Mouse (Mus musculus): ENCODE results near the gene Jhy. TPM values are rescaled to one million over a fixed set of nuclear protein-coding genes. Genes with fewer than 3 reads are reported as not detected.

The Jhy gene
- polyA plus RNA-seq, 1 experiment from 2014 or later = 0.20 TPM

- WGBS = 82% methylated on average over 6 of the region's 6 CpGs
- Histone ChIP-seq H3K4me1 (ENCODE audit: control insufficient read depth, insufficient read depth, low read length) (no peaks in the 10 kb centered on the region), H3K27ac (ENCODE audit: low read length) (no peak overlapping the region), H3K36me3 (ENCODE audit: control insufficient read depth, insufficient read depth, low read length) (no peaks in the 10 kb centered on the region), H3K9ac (replicated peaks; ENCODE audit: low read depth, low read length) (no peak overlapping the region), H3K9me3 (ENCODE audit: control insufficient read depth, low read depth, low read length) (no peaks in the 10 kb centered on the region), H3K4me3 (ENCODE audit: low read depth, low read length) (no peak overlapping the region), H3K27me3 (ENCODE audit: control insufficient read depth, insufficient read depth, low read length) (no peaks in the 10 kb centered on the region), H3K4me2 (replicated peaks; ENCODE audit: low read depth, low read length) (no peak overlapping the region)
- ATAC-seq (ENCODE audit: insufficient number of reproducible peaks, insufficient read depth, low FRiP score, low read depth) = no peak
These were observed 71.5 kb downstream of the Jhy start for GRCm38 (mm10) chr9:40892456-40892855.

GRCm38 (mm10) chr9:40889389-40889788 is 74.5 kb downstream of the Jhy start:
- Histone ChIP-seq H3K4me1 (ENCODE audit: control insufficient read depth, insufficient read depth, low read length) (no peaks in the 10 kb centered on the region), H3K4me3 (ENCODE audit: low read depth, low read length) (no peak overlapping the region), H3K27me3 (ENCODE audit: control insufficient read depth, insufficient read depth, low read length) (0 out of 2 replicates have a peak, but pooled peaks cover 5% of the 10 kb centered on the region), H3K4me2 (replicated peaks; ENCODE audit: low read depth, low read length) (no peak overlapping the region), H3K36me3 (ENCODE audit: control insufficient read depth, insufficient read depth, low read length) (no peaks in the 10 kb centered on the region), H3K27ac (ENCODE audit: low read length) (no peak overlapping the region), H3K9me3 (ENCODE audit: control insufficient read depth, low read depth, low read length) (no peaks in the 10 kb centered on the region), H3K9ac (replicated peaks; ENCODE audit: low read depth, low read length) (no peak overlapping the region)
- ATAC-seq (ENCODE audit: insufficient number of reproducible peaks, insufficient read depth, low FRiP score, low read depth) = no peak
- 44% methylated on average over 12 of the region's 12 CpGs for WGBS

DNA sequence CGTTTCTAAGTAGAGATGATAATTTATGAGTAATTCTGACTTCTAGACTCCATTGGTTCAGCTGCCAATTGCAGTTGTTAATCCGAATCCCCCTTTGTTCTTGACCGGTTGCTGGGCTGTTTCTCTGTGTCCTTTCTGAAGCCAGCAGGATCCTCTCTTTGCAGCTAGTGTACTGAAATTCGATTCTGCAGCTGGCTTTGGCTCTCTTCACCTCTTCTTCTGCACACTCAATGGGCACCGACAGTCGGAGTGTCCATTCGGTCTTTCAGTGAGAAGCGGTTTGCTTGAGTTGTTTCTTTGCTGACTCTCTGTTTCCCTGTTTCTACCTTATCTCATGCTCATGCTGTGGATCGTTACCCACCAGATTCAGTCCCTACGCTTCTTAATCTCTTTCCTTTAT is 78.2 kb downstream of the Jhy start:
- peaks cover 21% of the 10 kb centered on the region for H3K27me3 ChIP-seq (ENCODE audit: control insufficient read depth, insufficient read depth, low read length)

GRCm38 (mm10) chr9:40878998-40879397 is 84.9 kb downstream of the Jhy start:
- no peaks in the 10 kb centered on the region for H3K4me1 ChIP-seq (ENCODE audit: control insufficient read depth, insufficient read depth, low read length)
- H3K4me2 ChIP-seq (replicated peaks; ENCODE audit: low read depth, low read length) = no peak overlapping the region
- no peak for ATAC-seq (ENCODE audit: insufficient number of reproducible peaks, insufficient read depth, low FRiP score, low read depth)
- H3K4me3 ChIP-seq (ENCODE audit: low read depth, low read length) = no peak overlapping the region
- H3K9me3 ChIP-seq (ENCODE audit: control insufficient read depth, low read depth, low read length) = no peaks in the 10 kb centered on the region
- no peaks in the 10 kb centered on the region for H3K36me3 ChIP-seq (ENCODE audit: control insufficient read depth, insufficient read depth, low read length)
- no peak overlapping the region for H3K27ac ChIP-seq (ENCODE audit: low read length)
- H3K9ac ChIP-seq (replicated peaks; ENCODE audit: low read depth, low read length) = no peak overlapping the region
- 2% methylated on average over 14 of the region's 14 CpGs for WGBS
- peaks cover 56% of the 10 kb centered on the region for H3K27me3 ChIP-seq (ENCODE audit: control insufficient read depth, insufficient read depth, low read length)

More for the DNA sequence above, 78.2 kb downstream of the Jhy start:
- Histone ChIP-seq H3K36me3 (ENCODE audit: control insufficient read depth, insufficient read depth, low read length) (no peaks in the 10 kb centered on the region), H3K4me3 (ENCODE audit: low read depth, low read length) (no peak overlapping the region), H3K27ac (ENCODE audit: low read length) (no peak overlapping the region), H3K4me2 (replicated peaks; ENCODE audit: low read depth, low read length) (no peak overlapping the region), H3K9ac (replicated peaks; ENCODE audit: low read depth, low read length) (no peak overlapping the region), H3K9me3 (ENCODE audit: control insufficient read depth, low read depth, low read length) (no peaks in the 10 kb centered on the region), H3K4me1 (ENCODE audit: control insufficient read depth, insufficient read depth, low read length) (no peaks in the 10 kb centered on the region)
- WGBS = 56% methylated on average over 10 of the region's 10 CpGs
- no peak for ATAC-seq (ENCODE audit: insufficient number of reproducible peaks, insufficient read depth, low FRiP score, low read depth)

DNA sequence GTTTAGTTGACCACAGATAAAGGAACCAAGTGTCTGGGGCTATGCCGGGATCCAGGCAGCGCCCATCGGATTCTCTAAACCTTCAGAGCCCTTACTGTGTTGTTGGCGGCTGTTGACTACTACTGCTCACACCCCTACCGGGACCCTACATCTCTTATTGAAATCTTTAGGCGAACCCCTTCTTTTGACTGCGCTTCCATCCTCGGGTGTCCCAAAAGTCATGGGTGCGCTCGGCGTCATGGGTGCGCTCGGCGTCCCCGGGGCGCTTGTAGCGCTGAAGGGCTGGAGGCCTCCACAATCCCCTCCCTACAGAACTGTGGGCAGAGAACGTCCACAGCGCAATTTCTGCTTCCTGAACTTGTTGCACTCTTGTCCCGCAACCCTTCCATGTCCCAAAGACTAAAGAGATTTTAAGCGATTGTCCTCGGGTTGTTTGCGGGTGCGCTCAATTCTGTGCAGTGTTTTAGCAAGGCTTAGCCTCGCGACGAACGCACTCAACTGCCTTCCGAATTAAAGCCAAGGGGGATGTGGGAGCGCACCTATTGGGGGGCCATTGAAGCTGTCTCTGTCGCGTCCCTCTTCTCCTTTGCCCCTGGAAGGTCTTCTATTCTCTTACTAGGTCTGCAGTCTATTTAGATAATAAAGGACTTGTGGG is 85.5 kb downstream of the Jhy start:
- WGBS = under 1% methylated on average over 32 of the region's 32 CpGs
- Histone ChIP-seq H3K9ac (replicated peaks; ENCODE audit: low read depth, low read length) (no peak overlapping the region), H3K36me3 (ENCODE audit: control insufficient read depth, insufficient read depth, low read length) (no peaks in the 10 kb centered on the region), H3K9me3 (ENCODE audit: control insufficient read depth, low read depth, low read length) (no peaks in the 10 kb centered on the region), H3K27me3 (ENCODE audit: control insufficient read depth, insufficient read depth, low read length) (peaks cover 61% of the 10 kb centered on the region), H3K4me1 (ENCODE audit: control insufficient read depth, insufficient read depth, low read length) (no peaks in the 10 kb centered on the region), H3K4me2 (replicated peaks; ENCODE audit: low read depth, low read length) (no peak overlapping the region), H3K27ac (ENCODE audit: low read length) (no peak overlapping the region), H3K4me3 (ENCODE audit: low read depth, low read length) (no peak overlapping the region)
- ATAC-seq (ENCODE audit: insufficient number of reproducible peaks, insufficient read depth, low FRiP score, low read depth) = no peak

- Histone ChIP-seq H3K9ac (replicated peaks; ENCODE audit: low read depth, low read length) (no peak overlapping the region), H3K9me3 (ENCODE audit: control insufficient read depth, low read depth, low read length) (no peaks in the 10 kb centered on the region), H3K27me3 (ENCODE audit: control insufficient read depth, insufficient read depth, low read length) (peaks cover 64% of the 10 kb centered on the region), H3K4me3 (ENCODE audit: low read depth, low read length) (peak overlapping the region; percentile 15), H3K4me1 (ENCODE audit: control insufficient read depth, insufficient read depth, low read length) (no peaks in the 10 kb centered on the region), H3K4me2 (replicated peaks; ENCODE audit: low read depth, low read length) (peak overlapping the region; percentile 24; the same call in 1 of the 2 replicates), H3K36me3 (ENCODE audit: control insufficient read depth, insufficient read depth, low read length) (no peaks in the 10 kb centered on the region), H3K27ac (ENCODE audit: low read length) (no peak overlapping the region)
- 0% methylated on average over 29 of the region's 29 CpGs for WGBS
- no peak for ATAC-seq (ENCODE audit: insufficient number of reproducible peaks, insufficient read depth, low FRiP score, low read depth)
These were observed 86.1 kb downstream of the Jhy start for GRCm38 (mm10) chr9:40877881-40878235.

DNA sequence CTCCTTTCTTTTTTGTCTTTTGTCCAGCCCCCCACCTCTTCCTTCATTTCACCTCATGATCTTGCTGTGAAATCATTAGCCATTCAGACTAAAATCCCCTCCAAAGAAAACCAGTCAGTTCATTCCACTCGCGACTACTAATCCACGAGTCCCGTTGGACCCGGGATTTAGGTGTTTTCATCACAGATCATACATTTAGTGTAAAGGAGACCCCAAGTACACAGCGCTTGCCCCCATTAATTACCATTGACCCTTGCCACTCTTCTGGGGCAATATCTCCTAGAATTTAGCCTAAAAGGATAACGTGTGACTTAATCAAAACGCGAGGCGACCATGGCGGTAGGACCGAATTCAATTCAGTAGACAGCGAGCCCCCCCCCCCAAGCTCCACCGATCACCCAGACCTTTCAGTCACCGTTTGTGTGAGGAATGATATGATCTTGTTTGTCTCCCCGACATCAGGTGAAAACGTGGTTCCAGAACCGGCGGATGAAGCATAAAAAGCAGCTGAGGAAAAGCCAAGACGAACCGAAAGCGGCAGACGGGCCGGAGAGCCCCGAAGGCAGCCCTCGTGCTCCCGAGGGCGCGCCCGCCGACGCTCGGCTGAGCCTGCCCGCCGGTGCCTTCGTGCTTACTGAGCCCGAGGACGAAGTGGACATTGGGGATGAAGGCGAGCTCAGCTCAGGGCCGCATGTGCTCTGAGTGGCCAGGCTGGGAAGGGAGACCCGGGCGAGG is 86.6 kb downstream of the Jhy start:
- Histone ChIP-seq H3K4me3 (ENCODE audit: low read depth, low read length) (peak overlapping the region; percentile 15), H3K9me3 (ENCODE audit: control insufficient read depth, low read depth, low read length) (no peaks in the 10 kb centered on the region), H3K4me1 (ENCODE audit: control insufficient read depth, insufficient read depth, low read length) (no peaks in the 10 kb centered on the region), H3K4me2 (replicated peaks; ENCODE audit: low read depth, low read length) (peak overlapping the region; percentile 24; the same call in 1 of the 2 replicates), H3K36me3 (ENCODE audit: control insufficient read depth, insufficient read depth, low read length) (no peaks in the 10 kb centered on the region), H3K9ac (replicated peaks; ENCODE audit: low read depth, low read length) (no peak overlapping the region), H3K27me3 (ENCODE audit: control insufficient read depth, insufficient read depth, low read length) (peaks cover 67% of the 10 kb centered on the region), H3K27ac (ENCODE audit: low read length) (no peak overlapping the region)
- ATAC-seq (ENCODE audit: insufficient number of reproducible peaks, insufficient read depth, low FRiP score, low read depth) = no peak
- 2% methylated on average over 42 of the region's 42 CpGs for WGBS

- H3K4me1 ChIP-seq (ENCODE audit: control insufficient read depth, insufficient read depth, low read length) = no peaks in the 10 kb centered on the region
- no peak overlapping the region for H3K4me3 ChIP-seq (ENCODE audit: low read depth, low read length)
- no peak overlapping the region for H3K4me2 ChIP-seq (replicated peaks; ENCODE audit: low read depth, low read length)
- H3K27ac ChIP-seq (ENCODE audit: low read length) = no peak overlapping the region
- H3K9ac ChIP-seq (replicated peaks; ENCODE audit: low read depth, low read length) = no peak overlapping the region
- H3K36me3 ChIP-seq (ENCODE audit: control insufficient read depth, insufficient read depth, low read length) = no peaks in the 10 kb centered on the region
- H3K9me3 ChIP-seq (ENCODE audit: control insufficient read depth, low read depth, low read length) = no peaks in the 10 kb centered on the region
- WGBS = 10% methylated on average over 5 of the region's 5 CpGs
- no peak for ATAC-seq (ENCODE audit: insufficient number of reproducible peaks, insufficient read depth, low FRiP score, low read depth)
- H3K27me3 ChIP-seq (ENCODE audit: control insufficient read depth, insufficient read depth, low read length) = peaks cover 70% of the 10 kb centered on the region
These were observed 87.2 kb downstream of the Jhy start for GRCm38 (mm10) chr9:40876693-40877092.

Data from stomach, embryonic 14.5 days (tissue).